Mouse (Mus musculus) intestine, embryonic 15.5 days (tissue): ENCODE data around the gene Ubxn6. TPM values are rescaled to one million over a fixed set of nuclear protein-coding genes. Genes with fewer than 3 reads are reported as not detected.
"Not testable (repeated sequence)": the region's sequence is repeated elsewhere in the genome, so short reads cannot be mapped to it uniquely, and the experiment has no call there.

Experiments
- ATAC-seq: fragments of 200-750 bp; cut with Nextera tagmentation; 2 replicates; pipeline ENCODE4 v1.8.0; 2017; ENCODE audit warnings: moderate TSS enrichment, moderate library complexity
- H3K27ac ChIP-seq: fragments of 300-500 bp; sonication (generic); 2 replicates; pipeline ENCODE4 v1.5.1; 2015; ENCODE audit warnings: mild to moderate bottlenecking, inconsistent platforms
- H3K27me3 ChIP-seq: fragments of 300-500 bp; sonication (generic); replicated peaks from 2 replicates; pipeline ENCODE4 v1.6.1; 2015; ENCODE audit warnings: inconsistent platforms
- H3K36me3 ChIP-seq: fragments of 300-500 bp; sonication (generic); 2 replicates; pipeline ENCODE4 v1.6.1; 2015; ENCODE audit warnings: inconsistent platforms
- H3K4me1 ChIP-seq: fragments of 300-500 bp; sonication (generic); replicated peaks from 2 replicates; pipeline ENCODE4 v1.6.1; 2015; ENCODE audit warnings: inconsistent platforms
- H3K4me2 ChIP-seq: fragments of 300-500 bp; sonication (generic); replicated peaks from 2 replicates; pipeline ENCODE4 v1.6.1; 2015; ENCODE audit warnings: mild to moderate bottlenecking, inconsistent platforms
- H3K4me3 ChIP-seq: fragments of 300-500 bp; sonication (generic); replicated peaks from 2 replicates; pipeline ENCODE4 v1.5.1; 2015; ENCODE audit warnings: inconsistent platforms
- H3K9ac ChIP-seq: fragments of 300-500 bp; sonication (generic); 2 replicates; pipeline ENCODE4 v1.6.1; 2015; ENCODE audit warnings: inconsistent platforms
- H3K9me3 ChIP-seq: fragments of 300-500 bp; sonication (generic); 2 replicates; pipeline ENCODE4 v1.6.1; 2016; ENCODE audit warnings: inconsistent platforms
- WGBS: fragments of 180-500 bp; shearing (Covaris S2); methylation state at CpG from one replicate; pipeline ENCODE4 v1.1.7; 2015; 5-methylcytosine and 5-hydroxymethylcytosine counted together
- polyA plus RNA-seq: library from polyadenylated mRNA; unstranded; fragments of >200 nt; fragmentation: Nextera tagmentation; extraction: Ambion mirVana; gene quantifications from 2 replicates; pipeline ENCODE4 v1.2.1, GENCODE M21; 2015

Ubxn6 gene
- polyA plus RNA-seq, 1 experiment from 2014 or later: 35.1 TPM

DNA sequence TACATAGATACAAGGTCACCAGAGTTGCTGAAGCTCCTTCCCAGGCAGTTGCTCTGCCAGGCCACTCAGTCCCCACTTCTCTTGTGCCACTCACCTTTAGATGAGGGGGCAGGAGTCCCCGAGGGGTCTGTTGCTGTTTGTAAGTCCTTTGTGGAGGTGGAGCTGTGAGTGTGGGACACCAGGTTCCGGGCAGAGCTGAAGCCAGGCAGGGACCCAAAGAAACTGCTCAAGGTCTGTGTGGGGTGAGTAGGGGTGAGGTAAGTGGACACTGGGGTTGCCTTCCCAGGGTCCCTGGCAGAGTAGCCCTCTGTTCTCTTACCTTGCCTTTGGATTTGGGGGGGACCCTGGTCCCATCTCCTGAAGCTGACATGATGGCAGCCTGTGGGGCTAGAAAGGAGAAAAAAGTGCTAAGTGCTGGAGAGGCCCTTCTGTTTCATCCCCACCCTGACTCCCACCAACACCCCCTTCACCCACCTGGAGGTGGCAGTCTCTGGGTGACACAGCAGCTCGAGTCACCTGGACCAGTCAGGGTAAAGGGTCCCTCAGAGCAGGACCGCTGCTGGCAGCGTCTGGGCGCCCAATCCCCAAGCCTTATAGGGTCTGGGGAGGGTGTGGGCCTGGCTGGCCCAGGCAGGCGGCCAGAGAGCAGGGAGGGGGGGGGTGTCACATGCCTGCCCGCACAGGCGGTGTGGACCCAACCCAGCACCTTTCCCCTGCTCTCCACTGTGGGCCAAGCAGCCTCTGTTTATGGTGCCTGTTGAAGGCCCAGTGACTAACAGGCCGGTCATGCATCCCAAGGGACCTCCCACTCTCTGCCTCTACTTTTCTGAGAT lies 34.6 kb upstream of the Ubxn6 start, which contains the start of gene Plin4:
Gene Plin4, minus strand, starts transcription at position 585 of the 833 bp plus-strand sequence.
- Histone ChIP-seq H3K9me3 (no peaks in the 10 kb centered on the region), H3K27ac (no peak within 1 kb of the TSS), H3K4me1 (no peaks in the 10 kb centered on the region), H3K4me2 (no peak within 1 kb of the TSS), H3K36me3 (no peaks in the 10 kb centered on the region), H3K9ac (0 out of 2 replicates have a peak within 1 kb of the TSS, but pooled peaks have one; percentile 5), H3K4me3 (no peak within 1 kb of the TSS), H3K27me3 (no peaks in the 10 kb centered on the region)
- peak; percentile 30 for ATAC-seq
- WGBS: 59% methylated on average over 10 of the region's 10 CpGs

GRCm38 (mm10) chr17:56108334-56109044 lies 33.7 kb upstream of the Ubxn6 start:
- ATAC-seq: no peak
- H3K4me3 ChIP-seq: no peak overlapping the region
- 75% methylated on average over 6 of the region's 6 CpGs for WGBS
- no peaks in the 10 kb centered on the region for H3K36me3 ChIP-seq
- 0 out of 2 replicates have a peak overlapping the region, but pooled peaks have one; percentile 5 for H3K9ac ChIP-seq
- H3K27me3 ChIP-seq: no peaks in the 10 kb centered on the region
- H3K4me1 ChIP-seq: no peaks in the 10 kb centered on the region
- no peaks in the 10 kb centered on the region for H3K9me3 ChIP-seq
- H3K27ac ChIP-seq: no peak overlapping the region
- H3K4me2 ChIP-seq: no peak overlapping the region

DNA sequence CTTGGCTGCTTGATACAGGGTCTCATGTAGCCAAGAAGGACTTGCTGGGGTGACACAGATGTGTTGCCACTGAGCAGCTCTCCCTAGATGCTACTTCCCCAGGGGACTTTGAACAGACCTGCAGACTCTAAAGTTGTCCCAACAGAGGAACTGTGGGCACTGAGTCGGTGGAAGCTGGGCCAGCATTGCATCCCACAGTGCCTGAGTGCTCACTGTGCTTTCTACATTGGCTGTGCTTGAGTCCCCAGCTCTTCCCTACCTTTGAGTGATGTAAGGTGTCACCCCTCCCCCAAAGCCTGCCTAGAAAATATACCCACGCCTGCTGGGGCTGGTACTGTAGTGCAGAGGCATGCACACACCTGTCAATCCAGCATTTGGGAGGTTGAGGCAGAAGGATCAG lies 32.9 kb upstream of the Ubxn6 start:
- Histone ChIP-seq H3K27me3 (no peaks in the 10 kb centered on the region), H3K36me3 (peaks cover 2% of the 10 kb centered on the region; the same call in 1 of the 2 replicates), H3K4me2 (no peak overlapping the region), H3K4me1 (no peaks in the 10 kb centered on the region), H3K9ac (no peak overlapping the region), H3K27ac (no peak overlapping the region), H3K9me3 (no peaks in the 10 kb centered on the region), H3K4me3 (no peak overlapping the region)
- no peak for ATAC-seq
- WGBS: 58% methylated on average over 2 of the region's 2 CpGs

DNA sequence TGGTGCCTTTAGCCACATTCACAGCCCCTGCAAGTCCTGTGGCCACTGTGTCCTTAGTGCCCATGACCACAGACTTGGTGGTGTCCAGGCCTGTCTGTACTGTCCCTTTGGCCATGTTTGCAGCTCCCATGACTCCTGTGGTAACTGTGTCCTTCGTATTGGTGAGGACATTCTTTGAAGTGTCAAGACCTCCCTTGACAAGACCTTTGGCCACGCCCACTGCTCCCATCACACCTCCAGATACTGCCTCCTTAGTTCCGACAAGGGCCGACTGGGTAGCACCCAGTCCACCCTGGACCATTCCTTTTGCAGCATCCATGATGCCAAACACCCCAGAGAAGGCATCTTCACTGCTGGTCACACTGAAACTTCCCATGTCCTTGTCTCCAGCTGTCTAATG lies 32.2 kb upstream of the Ubxn6 start:
- WGBS: 64% methylated on average over 4 of the region's 4 CpGs
- no peaks in the 10 kb centered on the region for H3K9me3 ChIP-seq
- no peak overlapping the region for H3K27ac ChIP-seq
- no peak overlapping the region for H3K9ac ChIP-seq
- no peak for ATAC-seq
- no peaks in the 10 kb centered on the region for H3K4me1 ChIP-seq
- no peak overlapping the region for H3K4me2 ChIP-seq
- H3K36me3 ChIP-seq: peaks cover 6% of the 10 kb centered on the region; the same call in 1 of the 2 replicates
- no peaks in the 10 kb centered on the region for H3K27me3 ChIP-seq
- no peak overlapping the region for H3K4me3 ChIP-seq

- H3K36me3 ChIP-seq, H3K4me3 ChIP-seq: not testable (repeated sequence)
- 96% methylated on average over 4 of the region's 4 CpGs for WGBS
Measured at GRCm38 (mm10) chr17:56106436-56106835, 31.6 kb upstream of the Ubxn6 start.

DNA sequence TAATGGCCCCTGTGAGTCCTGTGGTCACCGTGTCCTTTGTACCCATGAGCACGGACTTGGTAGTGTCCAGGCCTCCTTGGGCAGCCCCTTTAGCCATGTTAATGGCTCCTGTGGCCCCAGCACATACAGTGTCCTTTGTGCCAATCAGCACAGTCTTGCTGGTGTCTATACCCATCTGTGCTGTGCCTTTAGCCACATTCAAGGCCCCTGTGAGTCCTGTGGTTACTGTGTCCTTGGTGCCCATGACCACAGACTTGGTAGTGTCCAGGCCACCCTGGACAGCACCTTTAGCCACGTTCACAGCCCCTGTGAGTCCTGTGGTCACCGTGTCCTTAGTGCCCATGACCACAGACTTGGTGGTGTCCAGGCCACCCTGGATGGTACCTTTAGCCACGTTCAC lies 30.0 kb upstream of the Ubxn6 start:
- H3K27ac ChIP-seq, H3K9ac ChIP-seq, ATAC-seq, H3K27me3 ChIP-seq, H3K4me2 ChIP-seq, H3K4me3 ChIP-seq, H3K4me1 ChIP-seq, H3K9me3 ChIP-seq: not testable (repeated sequence)
- H3K36me3 ChIP-seq: peaks cover 23% of the 10 kb centered on the region
- 94% methylated on average over 5 of the region's 5 CpGs for whole genome bisulfite sequencing

More at GRCm38 (mm10) chr17:56106436-56106835, 31.6 kb upstream of the Ubxn6 start:
- not testable (repeated sequence) for H3K27ac ChIP-seq, H3K27me3 ChIP-seq, H3K9ac ChIP-seq, ATAC-seq, H3K4me2 ChIP-seq, H3K4me1 ChIP-seq, H3K9me3 ChIP-seq

DNA sequence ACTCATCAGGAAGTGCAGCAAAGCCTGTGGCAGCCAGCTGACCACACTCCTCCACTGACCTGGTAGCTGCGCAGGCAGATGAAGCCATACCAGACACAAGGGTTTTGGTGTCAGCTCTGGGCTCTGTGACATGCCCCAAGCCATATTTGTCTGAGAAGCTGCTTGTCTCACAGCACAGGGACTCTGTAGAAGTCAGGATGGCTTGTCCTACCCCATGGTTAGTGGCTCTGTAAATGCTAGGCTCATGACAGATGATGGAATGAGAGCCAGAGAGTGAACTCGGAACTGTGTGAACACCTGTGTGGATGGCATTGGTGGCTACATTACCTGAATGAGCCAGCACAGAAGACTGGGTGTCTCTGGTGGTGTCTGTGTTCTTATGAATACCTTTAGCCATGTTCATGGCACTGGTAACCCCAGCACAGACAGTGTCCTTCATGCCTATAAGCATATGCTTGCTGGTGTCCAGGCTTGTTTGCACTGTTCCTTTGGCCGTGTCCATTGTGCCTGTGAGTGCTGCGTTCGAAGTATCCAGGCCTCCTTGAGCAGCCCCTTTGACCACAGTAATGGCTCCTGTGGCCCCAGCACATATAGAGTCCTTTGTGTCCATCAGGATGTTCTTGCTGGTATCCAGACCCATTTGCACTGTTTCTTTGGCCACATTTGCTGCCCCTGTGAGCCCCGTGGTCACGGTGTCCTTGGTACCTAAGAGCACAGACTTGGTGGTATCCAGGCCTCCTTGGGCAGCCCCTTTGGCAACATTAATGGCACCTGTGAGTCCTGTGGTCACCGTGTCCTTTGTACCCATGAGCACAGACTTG lies 28.8 kb upstream of the Ubxn6 start:
- no peak overlapping the region for H3K27ac ChIP-seq
- no peak overlapping the region for H3K9ac ChIP-seq
- H3K4me1 ChIP-seq: no peaks in the 10 kb centered on the region
- no peaks in the 10 kb centered on the region for H3K27me3 ChIP-seq
- no peak overlapping the region for H3K4me3 ChIP-seq
- no peak overlapping the region for H3K4me2 ChIP-seq
- H3K36me3 ChIP-seq: peaks cover 30% of the 10 kb centered on the region
- ATAC-seq: no peak
- 97% methylated on average over 8 of the region's 8 CpGs for WGBS
- no peaks in the 10 kb centered on the region for H3K9me3 ChIP-seq

DNA sequence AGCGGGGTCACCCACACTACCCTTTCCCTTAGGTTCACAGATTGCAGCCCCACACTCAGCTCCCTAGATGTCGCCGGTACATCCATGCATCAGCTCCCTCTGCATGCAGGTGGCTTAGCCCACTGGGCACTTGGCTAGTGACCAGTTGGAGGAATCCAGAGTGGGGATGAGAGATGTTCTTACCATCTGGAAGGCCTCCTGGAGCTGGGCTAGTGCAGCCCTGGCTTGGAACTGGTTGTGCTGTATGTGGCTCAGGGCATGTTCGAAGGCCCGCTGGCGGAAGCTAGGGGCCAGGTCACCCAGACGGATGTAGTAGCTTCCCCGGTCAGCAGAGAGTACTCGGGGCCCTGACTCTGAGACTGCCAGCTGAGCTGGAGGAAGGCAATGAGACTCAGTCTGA lies 28.1 kb upstream of the Ubxn6 start:
- 93% methylated on average over 9 of the region's 9 CpGs for WGBS
- H3K4me3 ChIP-seq: no peak overlapping the region
- no peaks in the 10 kb centered on the region for H3K9me3 ChIP-seq
- no peaks in the 10 kb centered on the region for H3K4me1 ChIP-seq
- no peak for ATAC-seq
- H3K9ac ChIP-seq: no peak overlapping the region
- no peak overlapping the region for H3K27ac ChIP-seq
- H3K27me3 ChIP-seq: no peaks in the 10 kb centered on the region
- peaks cover 30% of the 10 kb centered on the region for H3K36me3 ChIP-seq
- H3K4me2 ChIP-seq: no peak overlapping the region

GRCm38 (mm10) chr17:56102158-56102557 lies 27.3 kb upstream of the Ubxn6 start:
- Histone ChIP-seq H3K27ac (no peak overlapping the region), H3K9ac (no peak overlapping the region), H3K4me3 (no peak overlapping the region), H3K4me1 (no peaks in the 10 kb centered on the region), H3K4me2 (no peak overlapping the region), H3K36me3 (peaks cover 35% of the 10 kb centered on the region), H3K27me3 (no peaks in the 10 kb centered on the region), H3K9me3 (no peaks in the 10 kb centered on the region)
- ATAC-seq: no peak
- WGBS: 91% methylated on average over 5 of the region's 5 CpGs

GRCm38 (mm10) chr17:56100811-56101210 lies 26.0 kb upstream of the Ubxn6 start:
- no peak overlapping the region for H3K4me2 ChIP-seq
- no peak overlapping the region for H3K4me3 ChIP-seq
- no peaks in the 10 kb centered on the region for H3K9me3 ChIP-seq
- no peak overlapping the region for H3K9ac ChIP-seq
- no peaks in the 10 kb centered on the region for H3K27me3 ChIP-seq
- 88% methylated on average over 3 of the region's 3 CpGs for WGBS
- H3K36me3 ChIP-seq: peaks cover 49% of the 10 kb centered on the region
- no peaks in the 10 kb centered on the region for H3K4me1 ChIP-seq
- no peak overlapping the region for H3K27ac ChIP-seq
- ATAC-seq: no peak

GRCm38 (mm10) chr17:56098711-56099572 lies 24.1 kb upstream of the Ubxn6 start:
- no peak overlapping the region for H3K4me2 ChIP-seq
- H3K4me3 ChIP-seq: no peak overlapping the region
- peaks cover 50% of the 10 kb centered on the region for H3K36me3 ChIP-seq
- no peaks in the 10 kb centered on the region for H3K27me3 ChIP-seq
- H3K9me3 ChIP-seq: no peaks in the 10 kb centered on the region
- no peak overlapping the region for H3K27ac ChIP-seq
- H3K4me1 ChIP-seq: no peaks in the 10 kb centered on the region
- no peak overlapping the region for H3K9ac ChIP-seq
- no peak for ATAC-seq
- 90% methylated on average over 15 of the region's 15 CpGs for WGBS
